Mouse (Mus musculus) liver, adult 2 months (tissue): Measurements from ENCODE around the gene Myocd.

Experiments
- CTCF ChIP-seq: fragments of 200-500 bp; IDR thresholded peaks from 2 replicates; pipeline ENCODE4 v1.5.1; 2011; ENCODE audit warnings: low read depth, low read length, control low read depth
- POLR2A ChIP-seq: fragments of 200-500 bp; IDR thresholded peaks from 2 replicates; pipeline ENCODE4 v1.6.1; 2011; ENCODE audit warnings: low read length, control low read depth; ENCODE audit not compliant: insufficient read depth; ENCODE audit errors: extremely low read depth

- no peak for TF ChIP-seq POLR2A
- no peak for TF ChIP-seq CTCF
Observed at GRCm38 (mm10) chr11:65202236-65202635, 67.6 kb downstream of the Myocd start.
